Mouse (Mus musculus): Measurements from ENCODE around the gene Gnaq. TPM values are rescaled to one million over a fixed set of nuclear protein-coding genes. Genes with fewer than 3 reads are reported as not detected.

Gene Gnaq
- polyA plus RNA-seq, 1 experiment from 2014 or later = 23.3 TPM

DNA sequence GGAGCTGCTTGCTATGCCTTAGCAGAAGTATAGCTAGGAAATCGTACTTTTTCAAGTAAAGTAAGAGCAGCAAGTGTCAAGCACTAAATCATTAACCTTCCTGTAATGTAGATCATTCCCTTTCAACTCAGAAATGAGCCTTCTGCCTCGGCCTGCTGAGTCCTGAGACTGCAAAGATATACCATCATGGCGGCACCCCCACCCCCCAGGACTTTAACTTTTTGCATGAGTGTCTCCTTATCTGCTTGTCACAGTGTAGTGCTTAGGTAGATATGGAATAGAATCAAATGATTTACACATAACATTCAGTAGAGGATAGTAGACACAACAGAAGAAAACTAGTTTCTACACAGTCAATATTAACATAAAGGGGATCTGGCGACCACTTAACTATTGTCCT lies 167.8 kb downstream of the Gnaq start:
- 65% methylated on average over 4 of the region's 4 CpGs for WGBS
- Histone ChIP-seq H3K36me3 (ENCODE audit: control insufficient read depth, insufficient read depth, low read length) (no peaks in the 10 kb centered on the region), H3K27ac (ENCODE audit: low read length) (no peak overlapping the region), H3K4me3 (ENCODE audit: low read depth, low read length) (no peak overlapping the region), H3K4me1 (ENCODE audit: control insufficient read depth, insufficient read depth, low read length) (0 out of 2 replicates have a peak, but pooled peaks cover 2% of the 10 kb centered on the region), H3K27me3 (ENCODE audit: control insufficient read depth, insufficient read depth, low read length) (no peaks in the 10 kb centered on the region), H3K9me3 (ENCODE audit: control insufficient read depth, low read depth, low read length) (no peaks in the 10 kb centered on the region), H3K4me2 (replicated peaks; ENCODE audit: low read depth, low read length) (no peak overlapping the region), H3K9ac (replicated peaks; ENCODE audit: low read depth, low read length) (no peak overlapping the region)
- ATAC-seq (ENCODE audit: insufficient number of reproducible peaks, insufficient read depth, low FRiP score, low read depth) = no peak

DNA sequence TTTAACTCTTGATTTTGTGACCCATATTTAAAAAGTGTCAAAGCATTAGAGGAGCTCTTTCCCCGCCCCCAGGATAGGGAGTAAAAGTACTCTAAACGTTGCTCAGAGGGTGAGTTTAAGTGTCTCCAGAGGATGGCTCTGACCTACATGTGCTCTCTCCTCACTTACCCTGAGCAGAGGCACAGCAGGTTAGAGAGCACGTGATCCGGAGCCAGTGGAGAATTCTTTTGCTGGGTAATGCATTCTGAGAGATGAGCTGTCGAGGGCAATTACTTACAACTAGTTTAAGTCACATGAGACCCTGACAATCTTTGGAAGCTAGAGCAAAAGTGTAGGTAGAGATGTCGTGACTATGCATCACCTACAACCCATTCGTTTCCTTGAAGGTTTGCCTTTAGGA lies 168.7 kb downstream of the Gnaq start:
- Histone ChIP-seq H3K4me1 (ENCODE audit: control insufficient read depth, insufficient read depth, low read length) (0 out of 2 replicates have a peak, but pooled peaks cover 2% of the 10 kb centered on the region), H3K4me2 (replicated peaks; ENCODE audit: low read depth, low read length) (no peak overlapping the region), H3K36me3 (ENCODE audit: control insufficient read depth, insufficient read depth, low read length) (no peaks in the 10 kb centered on the region), H3K4me3 (ENCODE audit: low read depth, low read length) (no peak overlapping the region), H3K27ac (ENCODE audit: low read length) (no peak overlapping the region), H3K9me3 (ENCODE audit: control insufficient read depth, low read depth, low read length) (no peaks in the 10 kb centered on the region), H3K9ac (replicated peaks; ENCODE audit: low read depth, low read length) (no peak overlapping the region), H3K27me3 (ENCODE audit: control insufficient read depth, insufficient read depth, low read length) (no peaks in the 10 kb centered on the region)
- ATAC-seq (ENCODE audit: insufficient number of reproducible peaks, insufficient read depth, low FRiP score, low read depth) = no peak
- WGBS = 47% methylated on average over 7 of the region's 7 CpGs

DNA sequence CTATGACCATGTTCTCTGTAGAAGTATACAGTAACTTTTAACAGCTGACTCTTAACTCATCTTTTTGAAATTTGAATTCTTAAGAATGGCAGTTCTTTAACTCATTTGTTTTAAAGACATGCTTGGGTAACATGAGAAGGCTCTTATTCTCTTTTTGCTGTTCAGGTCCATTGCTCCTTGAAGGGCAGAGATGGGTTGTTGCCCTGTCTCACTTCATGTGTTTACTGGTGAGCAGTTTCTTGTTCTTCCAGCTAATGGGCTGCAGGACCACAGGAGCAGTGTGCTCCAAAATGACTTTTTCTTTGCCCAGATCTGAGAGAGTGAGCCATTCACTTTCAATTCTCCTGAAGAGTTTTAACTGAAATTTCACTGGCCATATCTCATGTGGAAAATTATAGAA lies 176.4 kb downstream of the Gnaq start:
- H3K4me2 ChIP-seq (replicated peaks; ENCODE audit: low read depth, low read length) = no peak overlapping the region
- no peaks in the 10 kb centered on the region for H3K27me3 ChIP-seq (ENCODE audit: control insufficient read depth, insufficient read depth, low read length)
- ATAC-seq (ENCODE audit: insufficient number of reproducible peaks, insufficient read depth, low FRiP score, low read depth) = no peak
- no peak overlapping the region for H3K27ac ChIP-seq (ENCODE audit: low read length)
- H3K4me1 ChIP-seq (ENCODE audit: control insufficient read depth, insufficient read depth, low read length) = no peaks in the 10 kb centered on the region
- no peaks in the 10 kb centered on the region for H3K36me3 ChIP-seq (ENCODE audit: control insufficient read depth, insufficient read depth, low read length)
- no peak overlapping the region for H3K9ac ChIP-seq (replicated peaks; ENCODE audit: low read depth, low read length)
- H3K4me3 ChIP-seq (ENCODE audit: low read depth, low read length) = no peak overlapping the region
- H3K9me3 ChIP-seq (ENCODE audit: control insufficient read depth, low read depth, low read length) = no peaks in the 10 kb centered on the region

DNA sequence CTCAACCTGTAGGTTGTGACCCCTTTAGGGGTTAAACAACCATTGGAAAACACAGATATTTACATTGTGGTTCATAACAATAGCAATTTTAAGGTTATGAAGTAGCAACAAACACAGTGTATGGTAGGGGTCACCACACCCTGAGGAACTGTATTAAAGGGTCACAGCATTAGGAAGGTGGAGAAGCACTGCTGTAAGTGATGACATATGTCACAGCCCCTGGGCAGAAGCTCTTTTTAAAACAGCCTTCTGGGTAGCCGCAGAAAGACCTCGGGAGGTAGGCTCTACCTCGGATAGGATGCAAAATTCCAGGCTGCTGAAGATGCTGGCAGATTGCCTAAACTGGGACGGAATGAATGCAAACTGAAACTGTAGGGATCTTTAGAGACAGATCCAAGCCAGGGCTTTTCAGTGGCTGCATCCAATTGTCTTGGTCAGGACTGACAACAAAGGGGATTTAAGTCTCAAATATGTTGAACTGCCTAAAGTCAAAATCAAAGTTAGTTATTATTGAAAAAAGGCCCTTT lies 181.7 kb downstream of the Gnaq start:
- Histone ChIP-seq H3K9ac (replicated peaks; ENCODE audit: low read depth, low read length) (no peak overlapping the region), H3K4me3 (ENCODE audit: low read depth, low read length) (no peak overlapping the region), H3K4me2 (replicated peaks; ENCODE audit: low read depth, low read length) (no peak overlapping the region), H3K27me3 (ENCODE audit: control insufficient read depth, insufficient read depth, low read length) (no peaks in the 10 kb centered on the region), H3K27ac (ENCODE audit: low read length) (no peak overlapping the region), H3K36me3 (ENCODE audit: control insufficient read depth, insufficient read depth, low read length) (no peaks in the 10 kb centered on the region), H3K9me3 (ENCODE audit: control insufficient read depth, low read depth, low read length) (no peaks in the 10 kb centered on the region), H3K4me1 (ENCODE audit: control insufficient read depth, insufficient read depth, low read length) (no peaks in the 10 kb centered on the region)
- 38% methylated on average over 4 of the region's 4 CpGs for WGBS
- no peak for ATAC-seq (ENCODE audit: insufficient number of reproducible peaks, insufficient read depth, low FRiP score, low read depth)

DNA sequence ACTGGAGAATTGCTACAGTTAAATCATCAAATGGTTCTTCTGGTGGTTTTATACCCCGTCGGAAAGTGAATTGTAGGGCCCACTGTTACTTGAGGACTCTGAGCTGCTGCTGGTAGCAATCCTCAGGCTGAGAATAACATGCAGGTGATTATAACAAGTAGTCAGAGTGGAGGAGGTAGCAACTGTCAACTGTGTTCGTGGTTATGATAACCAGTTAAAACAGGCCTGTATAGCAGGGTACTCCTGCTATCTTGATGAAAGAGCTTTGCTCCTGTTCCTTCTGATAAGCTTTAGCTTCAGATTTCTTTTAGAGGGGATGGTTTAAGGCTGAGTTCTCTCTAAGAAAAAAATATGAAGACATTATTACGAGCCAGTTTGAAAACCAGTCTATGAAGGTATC lies 182.9 kb downstream of the Gnaq start:
- Histone ChIP-seq H3K4me1 (ENCODE audit: control insufficient read depth, insufficient read depth, low read length) (no peaks in the 10 kb centered on the region), H3K4me2 (replicated peaks; ENCODE audit: low read depth, low read length) (no peak overlapping the region), H3K9ac (replicated peaks; ENCODE audit: low read depth, low read length) (no peak overlapping the region), H3K27me3 (ENCODE audit: control insufficient read depth, insufficient read depth, low read length) (no peaks in the 10 kb centered on the region), H3K9me3 (ENCODE audit: control insufficient read depth, low read depth, low read length) (no peaks in the 10 kb centered on the region), H3K4me3 (ENCODE audit: low read depth, low read length) (no peak overlapping the region), H3K36me3 (ENCODE audit: control insufficient read depth, insufficient read depth, low read length) (no peaks in the 10 kb centered on the region; the same call in 1 of the 2 replicates), H3K27ac (ENCODE audit: low read length) (no peak overlapping the region)
- no peak for ATAC-seq (ENCODE audit: insufficient number of reproducible peaks, insufficient read depth, low FRiP score, low read depth)
- WGBS = 85% methylated on average over 4 of the region's 4 CpGs

DNA sequence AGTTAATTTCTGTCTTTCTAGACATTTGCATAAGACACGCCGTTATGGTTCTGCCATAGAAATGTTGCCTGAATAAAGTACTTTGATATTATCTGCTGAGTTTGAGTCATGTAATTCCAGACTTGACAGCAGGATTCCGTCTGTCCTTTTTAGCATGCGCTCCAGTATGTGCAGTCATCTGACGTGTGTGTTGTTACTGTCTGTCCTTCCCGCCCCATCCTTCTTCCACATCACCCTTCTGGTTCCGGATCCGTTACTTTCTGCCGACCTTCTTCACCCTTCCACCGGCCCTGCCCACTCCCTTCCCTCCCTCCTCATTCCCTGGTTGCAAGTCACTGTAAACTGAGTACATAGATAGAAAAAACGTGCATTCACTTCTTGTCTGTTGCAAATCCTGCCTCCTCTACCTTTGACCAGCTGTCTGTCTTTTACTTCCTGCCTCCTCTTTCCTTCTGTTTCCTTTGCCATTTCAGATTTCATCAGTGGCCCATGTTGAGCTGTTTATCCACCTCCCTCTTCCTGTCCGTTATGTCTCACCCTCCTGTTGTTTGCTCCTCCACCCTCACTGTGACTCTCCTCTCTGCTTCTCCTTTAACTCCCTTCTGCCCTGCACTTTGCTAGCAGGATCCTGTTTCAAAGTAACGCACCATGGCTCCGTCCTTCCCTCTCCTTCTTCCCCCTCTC lies 185.6 kb downstream of the Gnaq start:
- H3K4me1 ChIP-seq (ENCODE audit: control insufficient read depth, insufficient read depth, low read length) = no peaks in the 10 kb centered on the region
- H3K36me3 ChIP-seq (ENCODE audit: control insufficient read depth, insufficient read depth, low read length) = no peaks in the 10 kb centered on the region; the same call in 1 of the 2 replicates
- H3K4me3 ChIP-seq (ENCODE audit: low read depth, low read length) = no peak overlapping the region
- no peak overlapping the region for H3K27ac ChIP-seq (ENCODE audit: low read length)
- H3K9ac ChIP-seq (replicated peaks; ENCODE audit: low read depth, low read length) = no peak overlapping the region
- H3K27me3 ChIP-seq (ENCODE audit: control insufficient read depth, insufficient read depth, low read length) = no peaks in the 10 kb centered on the region
- no peaks in the 10 kb centered on the region for H3K9me3 ChIP-seq (ENCODE audit: control insufficient read depth, low read depth, low read length)
- H3K4me2 ChIP-seq (replicated peaks; ENCODE audit: low read depth, low read length) = no peak overlapping the region
- no peak for ATAC-seq (ENCODE audit: insufficient number of reproducible peaks, insufficient read depth, low FRiP score, low read depth)
- WGBS = 60% methylated on average over 14 of the region's 14 CpGs

DNA sequence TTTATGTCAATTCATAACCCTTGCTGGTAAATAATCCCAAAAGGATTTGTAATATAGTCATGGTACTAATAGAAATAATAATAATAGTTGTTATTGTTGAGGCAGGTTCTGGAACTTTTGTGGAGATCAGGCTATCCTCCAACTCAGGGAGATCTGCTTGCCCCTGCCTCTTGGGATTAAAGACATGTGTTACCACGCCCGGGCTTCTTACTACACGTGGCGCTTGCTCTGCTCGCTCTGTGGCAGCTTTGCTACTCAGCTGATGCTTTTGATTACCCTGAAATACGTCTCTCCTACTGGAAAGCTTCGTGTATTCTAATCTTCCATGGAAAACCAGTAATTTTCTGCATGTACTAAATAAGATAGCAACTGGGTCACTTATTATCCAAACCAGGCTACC lies 187.4 kb downstream of the Gnaq start:
- Histone ChIP-seq H3K9ac (replicated peaks; ENCODE audit: low read depth, low read length) (no peak overlapping the region), H3K9me3 (ENCODE audit: control insufficient read depth, low read depth, low read length) (no peaks in the 10 kb centered on the region), H3K4me1 (ENCODE audit: control insufficient read depth, insufficient read depth, low read length) (no peaks in the 10 kb centered on the region; the same call in 1 of the 2 replicates), H3K4me2 (replicated peaks; ENCODE audit: low read depth, low read length) (no peak overlapping the region), H3K27me3 (ENCODE audit: control insufficient read depth, insufficient read depth, low read length) (no peaks in the 10 kb centered on the region), H3K27ac (ENCODE audit: low read length) (no peak overlapping the region), H3K36me3 (ENCODE audit: control insufficient read depth, insufficient read depth, low read length) (no peaks in the 10 kb centered on the region; the same call in 1 of the 2 replicates), H3K4me3 (ENCODE audit: low read depth, low read length) (no peak overlapping the region)
- WGBS = 87% methylated on average over 7 of the region's 7 CpGs
- ATAC-seq (ENCODE audit: insufficient number of reproducible peaks, insufficient read depth, low FRiP score, low read depth) = no peak

DNA sequence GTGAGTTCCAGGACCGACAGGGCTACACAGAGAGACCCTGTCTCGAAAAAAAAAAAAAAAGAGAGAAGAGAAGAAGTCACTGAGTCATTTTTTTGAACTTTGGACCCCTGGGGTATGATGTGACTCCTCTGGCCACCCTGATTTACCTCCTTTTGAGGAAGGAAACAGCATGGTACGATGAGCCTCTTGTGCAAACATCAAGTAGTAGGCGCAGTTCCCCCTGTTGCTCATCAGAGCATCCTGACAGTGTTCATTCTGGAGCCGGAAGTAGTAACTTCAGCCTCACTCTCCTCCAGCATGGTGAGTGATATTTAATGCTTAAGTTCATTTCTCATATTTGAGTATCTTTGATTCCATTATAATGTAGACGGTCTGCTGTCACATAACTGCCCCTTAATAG lies 190.4 kb downstream of the Gnaq start:
- H3K9ac ChIP-seq (replicated peaks; ENCODE audit: low read depth, low read length) = no peak overlapping the region
- no peaks in the 10 kb centered on the region for H3K27me3 ChIP-seq (ENCODE audit: control insufficient read depth, insufficient read depth, low read length)
- WGBS = 93% methylated on average over 6 of the region's 6 CpGs
- no peak overlapping the region for H3K27ac ChIP-seq (ENCODE audit: low read length)
- no peak overlapping the region for H3K4me2 ChIP-seq (replicated peaks; ENCODE audit: low read depth, low read length)
- H3K4me1 ChIP-seq (ENCODE audit: control insufficient read depth, insufficient read depth, low read length) = peaks cover 9% of the 10 kb centered on the region
- no peaks in the 10 kb centered on the region for H3K9me3 ChIP-seq (ENCODE audit: control insufficient read depth, low read depth, low read length)
- H3K36me3 ChIP-seq (ENCODE audit: control insufficient read depth, insufficient read depth, low read length) = no peaks in the 10 kb centered on the region; the same call in 1 of the 2 replicates
- ATAC-seq (ENCODE audit: insufficient number of reproducible peaks, insufficient read depth, low FRiP score, low read depth) = no peak
- no peak overlapping the region for H3K4me3 ChIP-seq (ENCODE audit: low read depth, low read length)

DNA sequence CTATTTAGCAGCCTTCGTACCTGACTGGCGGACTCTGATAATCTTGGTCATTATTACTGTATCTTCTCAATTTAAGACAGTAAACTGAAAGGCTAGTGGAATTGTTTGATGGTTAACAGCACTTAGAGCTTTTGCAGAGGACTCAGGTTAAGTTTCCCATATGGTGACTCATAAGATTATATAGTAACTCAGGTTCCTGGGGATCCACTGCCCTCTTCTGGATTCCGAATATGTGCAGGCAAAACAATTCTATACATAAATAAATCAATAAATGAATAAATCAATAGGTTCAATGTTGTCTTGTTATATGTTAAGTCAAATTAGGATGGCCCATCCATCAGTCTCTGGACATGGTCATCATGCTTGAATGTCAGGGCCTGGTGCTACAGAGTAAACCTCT lies 191.6 kb downstream of the Gnaq start:
- ATAC-seq (ENCODE audit: insufficient number of reproducible peaks, insufficient read depth, low FRiP score, low read depth) = no peak
- 80% methylated on average over 3 of the region's 3 CpGs for WGBS
- H3K27ac ChIP-seq (ENCODE audit: low read length) = no peak overlapping the region
- H3K36me3 ChIP-seq (ENCODE audit: control insufficient read depth, insufficient read depth, low read length) = no peaks in the 10 kb centered on the region; the same call in 1 of the 2 replicates
- no peaks in the 10 kb centered on the region for H3K9me3 ChIP-seq (ENCODE audit: control insufficient read depth, low read depth, low read length)
- H3K9ac ChIP-seq (replicated peaks; ENCODE audit: low read depth, low read length) = no peak overlapping the region
- H3K4me1 ChIP-seq (ENCODE audit: control insufficient read depth, insufficient read depth, low read length) = peaks cover 15% of the 10 kb centered on the region
- no peaks in the 10 kb centered on the region for H3K27me3 ChIP-seq (ENCODE audit: control insufficient read depth, insufficient read depth, low read length)
- H3K4me3 ChIP-seq (ENCODE audit: low read depth, low read length) = no peak overlapping the region
- no peak overlapping the region for H3K4me2 ChIP-seq (replicated peaks; ENCODE audit: low read depth, low read length)
